Mouse (Mus musculus): Measurements from ENCODE around the gene Ldlrad1.

GRCm38 (mm10) chr4:107203001-107203400 is 6.0 kb upstream of the Ldlrad1 start:
- TF ChIP-seq CTCF (IDR thresholded peaks at IDR 0.05) (no peak), POLR2A (IDR thresholded peaks at IDR 0.05; ENCODE audit: insufficient read depth, low read depth, low read length) (no peak)

All from heart, adult 2 months (tissue).